Mouse (Mus musculus) cerebellum, adult 2 months (tissue): ENCODE measurements around the gene Mfsd12.

ENCODE experiments used
- CTCF ChIP-seq: fragments of 200-500 bp; IDR thresholded peaks from 2 replicates; pipeline ENCODE4 v1.5.1; 2011; ENCODE audit warnings: low read depth, mild to moderate bottlenecking, control low read depth, low read length, moderate library complexity, borderline replicate concordance; ENCODE audit not compliant: insufficient read depth
- POLR2A ChIP-seq: fragments of 200-500 bp; IDR thresholded peaks from 2 replicates; pipeline ENCODE4 v1.6.1; 2011; ENCODE audit warnings: low read length, control low read depth, borderline replicate concordance; ENCODE audit not compliant: insufficient read depth

GRCm38 (mm10) chr10:81377793-81378552 is 20.7 kb downstream of the Mfsd12 start, which contains the start of gene Fzr1:
- TF ChIP-seq POLR2A = peak; percentile 58
- no peak for TF ChIP-seq CTCF
